Mouse (Mus musculus): ENCODE data around the gene Olfr341. TPM values are rescaled to one million over a fixed set of nuclear protein-coding genes. Genes with fewer than 3 reads are reported as not detected.
A peak's percentile ranks its signal among the peaks of the same experiment; 100 is the strongest.

Gene Olfr341
- not detected in 2 replicates for polyA plus RNA-seq (2015; fragmentation: Nextera tagmentation; extraction: Ambion mirVana)

- Histone ChIP-seq H3K4me2 (no peak within 1 kb of the TSS), H3K9ac (no peak within 1 kb of the TSS), H3K27ac (no peak within 1 kb of the TSS), H3K36me3 (no peaks in the 10 kb centered on the region), H3K4me3 (no peak within 1 kb of the TSS), H3K27me3 (no peaks in the 10 kb centered on the region), H3K4me1 (no peaks in the 10 kb centered on the region), H3K9me3 (no peaks in the 10 kb centered on the region)
- no peak for ATAC-seq (ENCODE audit: borderline replicate concordance, extremely low read depth, low FRiP score, low TSS enrichment)
These were observed at the start of gene Olfr341 for GRCm38 (mm10) chr2:36482368-36482767. TSS of gene Olfr341 (minus strand) at chr2:36482468.

GRCm38 (mm10) chr2:36524698-36525097, 42.4 kb upstream of the Olfr341 start, which contains the start of gene Olfr342:
TSS of gene Olfr342 (plus strand) at chr2:36524998.
- H3K9me3 ChIP-seq = no peaks in the 10 kb centered on the region
- no peak within 1 kb of the TSS for H3K4me2 ChIP-seq
- no peaks in the 10 kb centered on the region for H3K4me1 ChIP-seq
- H3K4me3 ChIP-seq = no peak within 1 kb of the TSS
- WGBS = 64% methylated on average over 3 of the region's 3 CpGs
- no peak for ATAC-seq (ENCODE audit: borderline replicate concordance, extremely low read depth, low FRiP score, low TSS enrichment)
- no peaks in the 10 kb centered on the region for H3K27me3 ChIP-seq
- no peak within 1 kb of the TSS for H3K9ac ChIP-seq
- no peak within 1 kb of the TSS for H3K27ac ChIP-seq
- no peaks in the 10 kb centered on the region for H3K36me3 ChIP-seq

- ATAC-seq (ENCODE audit: borderline replicate concordance, extremely low read depth, low FRiP score, low TSS enrichment) = peak; percentile 69; the same call in 1 of the 2 replicates
- no peak overlapping the region for H3K27ac ChIP-seq
- no peak overlapping the region for H3K4me3 ChIP-seq
- no peaks in the 10 kb centered on the region for H3K9me3 ChIP-seq
- H3K9ac ChIP-seq = no peak overlapping the region
- H3K4me2 ChIP-seq = no peak overlapping the region
- no peaks in the 10 kb centered on the region for H3K27me3 ChIP-seq
- no peaks in the 10 kb centered on the region for H3K36me3 ChIP-seq
- H3K4me1 ChIP-seq = no peaks in the 10 kb centered on the region
These were observed 8.6 kb downstream of the Olfr341 start for GRCm38 (mm10) chr2:36473634-36474033.

GRCm38 (mm10) chr2:36452287-36452686, 30.0 kb downstream of the Olfr341 start, which contains the start of gene Olfr340:
TSS of gene Olfr340 (plus strand) at chr2:36452587.
- H3K36me3 ChIP-seq = no peaks in the 10 kb centered on the region
- H3K9ac ChIP-seq = no peak within 1 kb of the TSS
- H3K4me2 ChIP-seq = no peak within 1 kb of the TSS
- no peak within 1 kb of the TSS for H3K27ac ChIP-seq
- no peaks in the 10 kb centered on the region for H3K27me3 ChIP-seq
- H3K9me3 ChIP-seq = no peaks in the 10 kb centered on the region
- H3K4me1 ChIP-seq = no peaks in the 10 kb centered on the region
- no peak within 1 kb of the TSS for H3K4me3 ChIP-seq
- WGBS = 35% methylated on average over 1 of the region's 1 CpGs
- no peak for ATAC-seq (ENCODE audit: borderline replicate concordance, extremely low read depth, low FRiP score, low TSS enrichment)

Other genes starting within 250 kb of the Olfr341 start
- not detected in 2 replicates for gene Olfr338, start 108.9 kb downstream of the Olfr341 start, polyA plus RNA-seq (2015; fragmentation: Nextera tagmentation; extraction: Ambion mirVana)
- not detected in 2 replicates for gene Olfr339, start 63.5 kb downstream of the Olfr341 start, polyA plus RNA-seq (2015; fragmentation: Nextera tagmentation; extraction: Ambion mirVana)
- gene Olfr340, start 29.9 kb downstream of the Olfr341 start, polyA plus RNA-seq (2015; fragmentation: Nextera tagmentation; extraction: Ambion mirVana) = not detected in 2 replicates
- gene Olfr342, start 42.5 kb upstream of the Olfr341 start, polyA plus RNA-seq (2015; fragmentation: Nextera tagmentation; extraction: Ambion mirVana) = not detected in 2 replicates
- gene Olfr344, start 84.2 kb upstream of the Olfr341 start, polyA plus RNA-seq (2015; fragmentation: Nextera tagmentation; extraction: Ambion mirVana) = not detected in 2 replicates
- gene Olfr345, start 157.6 kb upstream of the Olfr341 start, polyA plus RNA-seq (2015; fragmentation: Nextera tagmentation; extraction: Ambion mirVana) = not detected in 2 replicates
- gene Olfr346, start 203.3 kb upstream of the Olfr341 start, polyA plus RNA-seq (2015; fragmentation: Nextera tagmentation; extraction: Ambion mirVana) = not detected in 2 replicates
- not detected in 2 replicates for gene Olfr347, start 249.4 kb upstream of the Olfr341 start, polyA plus RNA-seq (2015; fragmentation: Nextera tagmentation; extraction: Ambion mirVana)

Measured in lung, embryonic 15.5 days (tissue).